Mouse (Mus musculus): ENCODE results near the gene Rce1. TPM values are rescaled to one million over a fixed set of nuclear protein-coding genes. Genes with fewer than 3 reads are reported as not detected.

Rce1 gene
- total RNA-seq, 2 experiments from 2014 or later, result 4.6 to 5.7 TPM

DNA sequence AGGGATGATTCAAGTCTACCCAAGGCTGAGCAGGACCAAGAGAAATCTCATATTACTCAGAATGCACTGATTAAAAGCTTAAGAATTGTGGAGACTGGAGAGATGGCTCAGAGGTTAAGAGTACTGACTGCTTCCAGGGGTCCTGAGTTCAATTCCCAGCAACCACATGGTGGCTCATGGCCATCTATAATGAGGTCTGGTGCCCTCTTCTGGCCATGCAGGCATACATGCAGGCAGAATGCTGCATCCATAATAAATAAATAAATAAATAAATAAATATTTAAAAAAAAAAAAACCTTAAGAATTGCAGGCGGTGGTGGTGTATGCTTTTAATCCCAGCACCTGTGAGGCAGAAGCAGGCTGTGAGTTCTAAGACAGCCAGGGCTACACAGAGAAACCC, 52.2 kb downstream of the Rce1 start:
- no peak for DNase-seq
- intact Hi-C loops (cut with DNase I), result no loop called here

Small RNAs within 50 kb of the gene (microRNA-seq; reads per million reads assigned to microRNA genes)
- 0 reads per million in 2 experiments for gene Mir6986

Other genes starting within 250 kb of the Rce1 start
- gene Kdm2a, start 227.4 kb downstream of the Rce1 start, total RNA-seq (2021), result 10 to 100 TPM; 26.5 to 32.2 TPM
- under 1 TPM; 0.39 to 0.69 TPM for gene Rhod, start 186.2 kb downstream of the Rce1 start, total RNA-seq (2021)
- gene Syt12, start 148.2 kb downstream of the Rce1 start, total RNA-seq (2021), result 1 to 10 TPM; 8.5 to 8.6 TPM
- not detected for gene 2010003K11Rik, start 127.1 kb downstream of the Rce1 start, total RNA-seq (2021)
- 10 to 100 TPM; 62.5 to 63.4 TPM for gene Pcx, start 115.2 kb downstream of the Rce1 start, total RNA-seq (2021)
- gene Lrfn4, start 10.0 kb downstream of the Rce1 start, total RNA-seq (2021), result 1 to 10 TPM; 1.1 to 1.8 TPM
- gene Gm960, start 73.0 kb upstream of the Rce1 start, total RNA-seq (2021), result under 1 TPM in 1 of 2 experiments, not detected in 1; 0.47 TPM
- under 1 TPM in 1 of 2 experiments, not detected in 1; 0.05 TPM for gene Sptbn2, start 85.5 kb upstream of the Rce1 start, total RNA-seq (2021)
- gene Rbm4b, start 130.9 kb upstream of the Rce1 start, total RNA-seq (2021), result 1 to 10 TPM; 1.6 to 1.8 TPM
- gene Rbm4, start 168.3 kb upstream of the Rce1 start, total RNA-seq (2021), result 10 to 100 TPM; 28.3 to 31.0 TPM
- gene Gm21992, start 186.0 kb upstream of the Rce1 start, total RNA-seq (2021), result 10 to 100 TPM in 1 of 2 experiments, 1 to 10 TPM in 1; 9.3 to 12.0 TPM
- gene Rbm14, start 186.0 kb upstream of the Rce1 start, total RNA-seq (2021), result 10 to 100 TPM in 1 of 2 experiments, 1 to 10 TPM in 1; 6.6 to 10.5 TPM
- 10 to 100 TPM; 19.9 to 24.5 TPM for gene Ccs, start 213.7 kb upstream of the Rce1 start, total RNA-seq (2021)
- gene Ccdc87, start 213.7 kb upstream of the Rce1 start, total RNA-seq (2021), result not detected
- 10 to 100 TPM; 26.6 to 33.4 TPM for gene Ctsf, start 229.5 kb upstream of the Rce1 start, total RNA-seq (2021)